Mouse (Mus musculus): Measurements from ENCODE around the gene Snx9. TPM values are rescaled to one million over a fixed set of nuclear protein-coding genes. Genes with fewer than 3 reads are reported as not detected.

Snx9 gene
- total and polyA plus RNA-seq, 3 experiments = 26.7 to 55.5 (median 46.7) TPM

GRCm38 (mm10) chr17:5947039-5947438 is 105.9 kb downstream of the Snx9 start:
- Histone ChIP-seq H3K27me3 (ENCODE audit: insufficient read depth, low read length) (peaks cover 9% of the 10 kb centered on the region), H3K9me3 (replicated peaks) (peaks cover 7% of the 10 kb centered on the region), H3K36me3 (replicated peaks) (no peaks in the 10 kb centered on the region), H3K4me1 (ENCODE audit: insufficient read depth, low read depth, low read length) (no peaks in the 10 kb centered on the region), H3K4me3 (ENCODE audit: low read depth, low read length) (no peak overlapping the region)
- ATAC-seq (ENCODE audit: extremely low read depth, insufficient number of reproducible peaks, low FRiP score, poor library complexity, severe bottlenecking) (no peak), DNase-seq (ENCODE audit: low spot score) (no peak)
- TF ChIP-seq POLR2AphosphoS5 (IDR thresholded peaks at IDR 0.05; ENCODE audit: insufficient replicate concordance, low read depth, low read length) = no peak
- no peak for TF ChIP-seq TAL1 (conservative IDR thresholded peaks at IDR 0.05; ENCODE audit: low read depth, low read length)
- TF ChIP-seq GATA1 (IDR thresholded peaks at IDR 0.05; ENCODE audit: borderline replicate concordance, low read length) = no peak
- no peak for TF ChIP-seq CTCF (IDR thresholded peaks at IDR 0.05; ENCODE audit: low read depth, low read length)
- TF ChIP-seq GATA2 (IDR thresholded peaks at IDR 0.05; ENCODE audit: borderline replicate concordance, low read depth, low read length) = no peak

DNA sequence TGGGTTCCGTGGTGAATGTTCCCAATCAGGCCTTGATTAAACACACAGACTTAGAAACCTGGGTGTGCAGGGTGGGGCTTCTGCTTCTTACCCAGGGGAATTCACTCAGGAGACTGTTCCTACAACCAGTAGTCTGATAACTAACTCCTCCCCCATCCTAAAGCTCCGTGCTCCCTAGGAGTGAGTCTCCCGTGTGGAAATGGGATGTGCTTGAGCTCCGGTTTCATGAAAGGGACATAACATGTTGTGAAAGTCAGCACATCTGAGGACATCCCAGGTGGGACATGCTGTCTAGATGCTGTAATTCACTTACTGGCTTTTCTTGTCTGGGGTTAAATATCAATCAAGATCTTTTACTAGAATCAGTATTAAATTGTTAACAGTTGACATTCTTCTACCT is 111.3 kb downstream of the Snx9 start:
- no peak for ATAC-seq (ENCODE audit: extremely low read depth, insufficient number of reproducible peaks, low FRiP score, poor library complexity, severe bottlenecking)
- H3K4me3 ChIP-seq (ENCODE audit: low read depth, low read length) = no peak overlapping the region
- peaks cover 13% of the 10 kb centered on the region; the same call in 1 of the 2 replicates for H3K27me3 ChIP-seq (ENCODE audit: insufficient read depth, low read length)
- peaks cover 7% of the 10 kb centered on the region for H3K9me3 ChIP-seq (replicated peaks)
- DNase-seq (ENCODE audit: low spot score) = no peak
- H3K36me3 ChIP-seq (replicated peaks) = no peaks in the 10 kb centered on the region
- TF ChIP-seq GATA2 (IDR thresholded peaks at IDR 0.05; ENCODE audit: borderline replicate concordance, low read depth, low read length) (no peak), GATA1 (IDR thresholded peaks at IDR 0.05; ENCODE audit: borderline replicate concordance, low read length) (no peak), TAL1 (conservative IDR thresholded peaks at IDR 0.05; ENCODE audit: low read depth, low read length) (no peak), CTCF (IDR thresholded peaks at IDR 0.05; ENCODE audit: low read depth, low read length) (no peak), POLR2AphosphoS5 (IDR thresholded peaks at IDR 0.05; ENCODE audit: insufficient replicate concordance, low read depth, low read length) (no peak)
- H3K4me1 ChIP-seq (ENCODE audit: insufficient read depth, low read depth, low read length) = no peaks in the 10 kb centered on the region

GRCm38 (mm10) chr17:5956350-5957000 is 115.3 kb downstream of the Snx9 start:
- Histone ChIP-seq H3K4me3 (ENCODE audit: low read depth, low read length) (no peak overlapping the region), H3K9me3 (replicated peaks) (no peaks in the 10 kb centered on the region), H3K4me1 (ENCODE audit: insufficient read depth, low read depth, low read length) (no peaks in the 10 kb centered on the region), H3K27me3 (ENCODE audit: insufficient read depth, low read length) (peaks cover 20% of the 10 kb centered on the region; the same call in 1 of the 2 replicates), H3K36me3 (replicated peaks) (no peaks in the 10 kb centered on the region)
- TF ChIP-seq POLR2AphosphoS5 (IDR thresholded peaks at IDR 0.05; ENCODE audit: insufficient replicate concordance, low read depth, low read length) (no peak), CTCF (IDR thresholded peaks at IDR 0.05; ENCODE audit: low read depth, low read length) (no peak), TAL1 (conservative IDR thresholded peaks at IDR 0.05; ENCODE audit: low read depth, low read length) (no peak), GATA2 (IDR thresholded peaks at IDR 0.05; ENCODE audit: borderline replicate concordance, low read depth, low read length) (no peak), GATA1 (IDR thresholded peaks at IDR 0.05; ENCODE audit: borderline replicate concordance, low read length) (no peak)
- no peak for ATAC-seq (ENCODE audit: extremely low read depth, insufficient number of reproducible peaks, low FRiP score, poor library complexity, severe bottlenecking)
- DNase-seq (ENCODE audit: low spot score) = no peak

DNA sequence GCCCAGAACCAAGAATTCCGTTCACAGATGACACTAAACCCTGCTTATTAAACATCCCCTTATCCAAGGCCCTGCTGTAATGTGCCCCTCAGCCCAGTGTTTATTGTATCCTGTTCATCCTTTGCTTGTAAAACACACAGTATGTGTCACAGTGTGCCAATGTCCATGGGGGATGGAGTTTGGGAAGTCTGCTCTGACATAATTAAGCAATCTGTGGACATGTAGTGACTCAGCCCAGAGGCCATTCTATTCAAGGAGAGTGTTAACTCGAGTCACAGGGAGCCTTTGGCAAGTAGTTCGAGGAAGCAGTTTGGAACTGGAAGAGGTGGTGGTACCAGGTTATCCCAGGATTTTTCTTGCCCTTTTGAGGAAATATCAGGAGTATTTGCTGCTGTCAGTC is 116.0 kb downstream of the Snx9 start:
- no peak for TF ChIP-seq CTCF (IDR thresholded peaks at IDR 0.05; ENCODE audit: low read depth, low read length)
- no peak for TF ChIP-seq GATA1 (IDR thresholded peaks at IDR 0.05; ENCODE audit: borderline replicate concordance, low read length)
- TF ChIP-seq GATA2 (IDR thresholded peaks at IDR 0.05; ENCODE audit: borderline replicate concordance, low read depth, low read length) = no peak
- TF ChIP-seq TAL1 (conservative IDR thresholded peaks at IDR 0.05; ENCODE audit: low read depth, low read length) = no peak
- TF ChIP-seq POLR2AphosphoS5 (IDR thresholded peaks at IDR 0.05; ENCODE audit: insufficient replicate concordance, low read depth, low read length) = no peak
- no peaks in the 10 kb centered on the region for H3K4me1 ChIP-seq (ENCODE audit: insufficient read depth, low read depth, low read length)
- H3K9me3 ChIP-seq (replicated peaks) = no peaks in the 10 kb centered on the region
- H3K4me3 ChIP-seq (ENCODE audit: low read depth, low read length) = no peak overlapping the region
- no peaks in the 10 kb centered on the region for H3K36me3 ChIP-seq (replicated peaks)
- ATAC-seq (ENCODE audit: extremely low read depth, insufficient number of reproducible peaks, low FRiP score, poor library complexity, severe bottlenecking) (no peak), DNase-seq (ENCODE audit: low spot score) (no peak)
- H3K27me3 ChIP-seq (ENCODE audit: insufficient read depth, low read length) = peaks cover 20% of the 10 kb centered on the region; the same call in 1 of the 2 replicates

GRCm38 (mm10) chr17:5958229-5958628 is 117.1 kb downstream of the Snx9 start:
- no peak for DNase-seq (ENCODE audit: low spot score)
- no peaks in the 10 kb centered on the region for H3K9me3 ChIP-seq (replicated peaks)
- ATAC-seq (ENCODE audit: extremely low read depth, insufficient number of reproducible peaks, low FRiP score, poor library complexity, severe bottlenecking) = no peak
- no peaks in the 10 kb centered on the region for H3K4me1 ChIP-seq (ENCODE audit: insufficient read depth, low read depth, low read length)
- H3K27me3 ChIP-seq (ENCODE audit: insufficient read depth, low read length) = peaks cover 20% of the 10 kb centered on the region; the same call in 1 of the 2 replicates
- H3K36me3 ChIP-seq (replicated peaks) = no peaks in the 10 kb centered on the region
- TF ChIP-seq GATA1 (IDR thresholded peaks at IDR 0.05; ENCODE audit: borderline replicate concordance, low read length) (no peak), TAL1 (conservative IDR thresholded peaks at IDR 0.05; ENCODE audit: low read depth, low read length) (no peak), GATA2 (IDR thresholded peaks at IDR 0.05; ENCODE audit: borderline replicate concordance, low read depth, low read length) (no peak), CTCF (IDR thresholded peaks at IDR 0.05; ENCODE audit: low read depth, low read length) (no peak), POLR2AphosphoS5 (IDR thresholded peaks at IDR 0.05; ENCODE audit: insufficient replicate concordance, low read depth, low read length) (no peak)
- H3K4me3 ChIP-seq (ENCODE audit: low read depth, low read length) = no peak overlapping the region

DNA sequence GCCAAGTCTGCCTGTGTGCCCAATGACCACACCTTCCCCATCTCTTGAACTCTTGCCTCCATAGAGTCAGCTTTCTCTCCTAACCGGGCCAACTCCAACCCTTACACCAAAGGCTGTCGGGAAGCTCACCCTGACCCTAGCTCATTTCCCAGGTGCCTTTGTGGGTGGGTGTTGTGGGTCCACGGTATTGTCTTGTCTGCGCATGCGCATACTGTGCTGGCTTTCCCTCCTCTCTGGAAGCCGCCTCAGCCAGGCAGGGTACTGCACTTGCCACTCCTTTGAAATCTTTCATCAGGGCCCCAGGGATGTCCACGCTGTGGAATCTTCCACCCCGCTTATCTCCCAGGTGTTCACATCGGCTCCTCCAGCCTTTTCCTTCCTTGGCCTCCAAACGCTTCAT is 117.5 kb downstream of the Snx9 start:
- Histone ChIP-seq H3K4me3 (ENCODE audit: low read depth, low read length) (no peak overlapping the region), H3K27me3 (ENCODE audit: insufficient read depth, low read length) (peaks cover 20% of the 10 kb centered on the region; the same call in 1 of the 2 replicates), H3K4me1 (ENCODE audit: insufficient read depth, low read depth, low read length) (no peaks in the 10 kb centered on the region), H3K36me3 (replicated peaks) (no peaks in the 10 kb centered on the region), H3K9me3 (replicated peaks) (no peaks in the 10 kb centered on the region)
- no peak for ATAC-seq (ENCODE audit: extremely low read depth, insufficient number of reproducible peaks, low FRiP score, poor library complexity, severe bottlenecking)
- DNase-seq (ENCODE audit: low spot score) = no peak
- TF ChIP-seq TAL1 (conservative IDR thresholded peaks at IDR 0.05; ENCODE audit: low read depth, low read length) (no peak), POLR2AphosphoS5 (IDR thresholded peaks at IDR 0.05; ENCODE audit: insufficient replicate concordance, low read depth, low read length) (no peak)

Data from G1E (cell line).